Mouse (Mus musculus) heart, postnatal 0 days (tissue): ENCODE data around the gene Slc38a11.

Source experiments
- CTCF ChIP-seq: IDR thresholded peaks from 2 replicates; pipeline ENCODE4 v1.5.1; 2016; ENCODE audit warnings: antibody characterized with exemption, control low read depth, low read depth
- EP300 ChIP-seq: IDR thresholded peaks from 2 replicates; pipeline ENCODE4 v1.6.1; 2016; ENCODE audit warnings: antibody characterized with exemption, low read depth

GRCm38 (mm10) chr2:65374410-65374809, 10.6 kb upstream of the Slc38a11 start:
- TF ChIP-seq CTCF: no peak
- no peak for TF ChIP-seq EP300
